Mouse (Mus musculus) olfactory bulb, adult 2 months (tissue): Measurements from ENCODE around the gene Cacna1d.

Experiments used
- CTCF ChIP-seq: fragments of 200-500 bp; IDR thresholded peaks from 2 replicates; pipeline ENCODE4 v1.5.1; 2012; ENCODE audit warnings: low read depth, mild to moderate bottlenecking, low read length, moderate library complexity; ENCODE audit not compliant: insufficient read depth
- POLR2A ChIP-seq: fragments of 200-500 bp; IDR thresholded peaks from 2 replicates; pipeline ENCODE4 v1.6.1; 2012; ENCODE audit warnings: mild to moderate bottlenecking, low read depth, low read length, moderate library complexity; ENCODE audit not compliant: insufficient read depth

GRCm38 (mm10) chr14:30064864-30065263, 426.4 kb downstream of the Cacna1d start:
- TF ChIP-seq POLR2A = no peak
- TF ChIP-seq CTCF = no peak
